Mouse (Mus musculus) liver, adult 2 months (tissue): ENCODE measurements around the gene Naa38. TPM values are rescaled to one million over a fixed set of nuclear protein-coding genes. Genes with fewer than 3 reads are reported as not detected.

Source experiments
- DNase-seq: peaks from one replicate; pipeline ENCODE4 v3.0.0-alpha.2; 2011; ENCODE audit warnings: low read depth, low spot score; ENCODE audit errors: extremely low read depth
- H3K27ac ChIP-seq: fragments of 200-500 bp; replicated peaks from 2 replicates; pipeline ENCODE4 v1.5.1; 2012; ENCODE audit warnings: low read depth, mild to moderate bottlenecking, control low read depth, inconsistent platforms, low read length; ENCODE audit not compliant: insufficient read depth
- H3K27me3 ChIP-seq: fragments of 200-500 bp; 2 replicates; pipeline ENCODE4 v1.6.1; 2012; ENCODE audit warnings: mild to moderate bottlenecking, moderate library complexity, low read length, inconsistent platforms; ENCODE audit not compliant: control insufficient read depth, insufficient read depth
- H3K36me3 ChIP-seq: fragments of 200-500 bp; 2 replicates; pipeline ENCODE4 v1.6.1; 2012; ENCODE audit warnings: low read length, inconsistent platforms; ENCODE audit not compliant: control insufficient read depth, insufficient read depth
- H3K4me1 ChIP-seq: fragments of 200-500 bp; 2 replicates; pipeline ENCODE4 v1.6.1; 2011; ENCODE audit warnings: low read length; ENCODE audit not compliant: control insufficient read depth, insufficient read depth
- H3K4me3 ChIP-seq: fragments of 200-500 bp; 2 replicates; pipeline ENCODE4 v1.5.1; 2011; ENCODE audit warnings: low read depth, mild to moderate bottlenecking, control low read depth, low read length, moderate library complexity; ENCODE audit not compliant: insufficient read depth
- H3K79me2 ChIP-seq: fragments of 200-500 bp; 2 replicates; pipeline ENCODE4 v1.6.1; 2012; ENCODE audit warnings: inconsistent platforms, mild to moderate bottlenecking, low read length, moderate library complexity; ENCODE audit not compliant: control insufficient read depth, insufficient read depth
- H3K9ac ChIP-seq: fragments of 200-500 bp; 2 replicates; pipeline ENCODE4 v1.6.1; 2012; ENCODE audit warnings: low read depth, mild to moderate bottlenecking, control low read depth, inconsistent platforms, low read length
- CTCF ChIP-seq: fragments of 200-500 bp; IDR thresholded peaks from 2 replicates; pipeline ENCODE4 v1.5.1; 2011; ENCODE audit warnings: low read depth, low read length, control low read depth
- POLR2A ChIP-seq: fragments of 200-500 bp; IDR thresholded peaks from 2 replicates; pipeline ENCODE4 v1.6.1; 2011; ENCODE audit warnings: low read length, control low read depth; ENCODE audit not compliant: insufficient read depth; ENCODE audit errors: extremely low read depth
- WGBS: fragments of 180-500 bp; shearing (Covaris S2); methylation state at CpG from one replicate; pipeline ENCODE4 v1.1.7; 2018; 5-methylcytosine and 5-hydroxymethylcytosine counted together
- polyA plus RNA-seq: library from polyadenylated mRNA; depleted of rRNA; stranded (reverse); fragments of >200 nt; gene quantifications from 2 replicates; pipeline ENCODE4 v1.2.3, GENCODE M21; 2012
- total RNA-seq: library from RNA; depleted of rRNA; stranded (reverse); fragments of >200 nt; gene quantifications from 2 replicates; pipeline ENCODE4 v1.2.3, GENCODE M21; 2014

The Naa38 gene
- total and polyA plus RNA-seq, 2 experiments: 86.6 to 150 TPM

GRCm38 (mm10) chr11:69419443-69419812, 24.1 kb downstream of the Naa38 start:
- no peaks in the 10 kb centered on the region for H3K36me3 ChIP-seq
- peaks cover 13% of the 10 kb centered on the region for H3K4me1 ChIP-seq
- H3K9ac ChIP-seq: peak overlapping the region; percentile 63
- H3K27ac ChIP-seq: peak overlapping the region; percentile 45
- peak overlapping the region; percentile 59 for H3K4me3 ChIP-seq
- DNase-seq: no peak
- whole genome bisulfite sequencing: under 1% methylated on average over 19 of the region's 19 CpGs
- H3K79me2 ChIP-seq: no peaks in the 10 kb centered on the region
- no peaks in the 10 kb centered on the region for H3K27me3 ChIP-seq
- TF ChIP-seq POLR2A (no peak), CTCF (peak; percentile 41)

- Histone ChIP-seq H3K36me3 (no peaks in the 10 kb centered on the region), H3K4me3 (peak overlapping the region; percentile 59), H3K79me2 (no peaks in the 10 kb centered on the region), H3K4me1 (peaks cover 11% of the 10 kb centered on the region), H3K27me3 (no peaks in the 10 kb centered on the region), H3K9ac (peak overlapping the region; percentile 63), H3K27ac (peak overlapping the region; percentile 45)
- TF ChIP-seq POLR2A (no peak), CTCF (no peak)
- WGBS: under 1% methylated on average over 31 of the region's 31 CpGs
- no peak for DNase-seq
Observed at GRCm38 (mm10) chr11:69419813-69420553, 24.7 kb downstream of the Naa38 start.

- Histone ChIP-seq H3K9ac (0 out of 2 replicates have a peak overlapping the region, but pooled peaks have one; percentile 6), H3K4me3 (peak overlapping the region; percentile 59; the same call in 1 of the 2 replicates), H3K36me3 (no peaks in the 10 kb centered on the region), H3K4me1 (peaks cover 9% of the 10 kb centered on the region), H3K27ac (no peak overlapping the region), H3K79me2 (no peaks in the 10 kb centered on the region), H3K27me3 (no peaks in the 10 kb centered on the region)
- DNase-seq: no peak
- 26% methylated on average over 10 of the region's 10 CpGs for WGBS
- TF ChIP-seq CTCF: no peak
Observed at GRCm38 (mm10) chr11:69420554-69421000, 25.3 kb downstream of the Naa38 start.

GRCm38 (mm10) chr11:69421131-69421977, 26.1 kb downstream of the Naa38 start:
- TF ChIP-seq CTCF (no peak), POLR2A (no peak)
- H3K27ac ChIP-seq: no peak overlapping the region
- H3K9ac ChIP-seq: no peak overlapping the region
- 43% methylated on average over 25 of the region's 25 CpGs for WGBS
- no peaks in the 10 kb centered on the region for H3K36me3 ChIP-seq
- DNase-seq: no peak
- H3K4me1 ChIP-seq: peaks cover 7% of the 10 kb centered on the region
- H3K27me3 ChIP-seq: no peaks in the 10 kb centered on the region
- no peaks in the 10 kb centered on the region for H3K79me2 ChIP-seq
- H3K4me3 ChIP-seq: no peak overlapping the region

GRCm38 (mm10) chr11:69422842-69423241, 27.6 kb downstream of the Naa38 start:
- no peaks in the 10 kb centered on the region for H3K27me3 ChIP-seq
- peaks cover 4% of the 10 kb centered on the region for H3K4me1 ChIP-seq

GRCm38 (mm10) chr11:69423885-69424284, 28.6 kb downstream of the Naa38 start:
- Histone ChIP-seq H3K27me3 (no peaks in the 10 kb centered on the region), H3K9ac (no peak overlapping the region), H3K27ac (no peak overlapping the region), H3K36me3 (no peaks in the 10 kb centered on the region), H3K79me2 (no peaks in the 10 kb centered on the region), H3K4me1 (peaks cover 4% of the 10 kb centered on the region), H3K4me3 (no peak overlapping the region)
- 53% methylated on average over 6 of the region's 6 CpGs for WGBS
- no peak for DNase-seq
- TF ChIP-seq CTCF: no peak
- TF ChIP-seq POLR2A: no peak

More at GRCm38 (mm10) chr11:69422842-69423241, 27.6 kb downstream of the Naa38 start:
- WGBS: 87% methylated on average over 10 of the region's 10 CpGs
- no peak overlapping the region for H3K4me3 ChIP-seq
- no peak overlapping the region for H3K9ac ChIP-seq
- TF ChIP-seq POLR2A: no peak
- TF ChIP-seq CTCF: no peak
- no peaks in the 10 kb centered on the region for H3K36me3 ChIP-seq
- no peak overlapping the region for H3K27ac ChIP-seq
- H3K79me2 ChIP-seq: no peaks in the 10 kb centered on the region
- no peak for DNase-seq
